Mouse (Mus musculus) heart, postnatal 0 days (tissue): ENCODE measurements around the gene Atg14.

Experiments used
- CTCF ChIP-seq: IDR thresholded peaks from 2 replicates; pipeline ENCODE4 v1.5.1; 2016; ENCODE audit warnings: antibody characterized with exemption, control low read depth, low read depth
- EP300 ChIP-seq: IDR thresholded peaks from 2 replicates; pipeline ENCODE4 v1.6.1; 2016; ENCODE audit warnings: antibody characterized with exemption, low read depth

- TF ChIP-seq EP300 (no peak), CTCF (no peak)
These were observed 26.2 kb downstream of the Atg14 start for GRCm38 (mm10) chr14:47544286-47544685.
